Mouse (Mus musculus): ENCODE measurements around the gene Ift27.
A peak's percentile ranks its signal among the peaks of the same experiment; 100 is the strongest.

Ift27 gene

GRCm38 (mm10) chr15:78172256-78172898 lies 1.5 kb downstream of the Ift27 start:
- DNase-seq (ENCODE audit: low spot score), result peak; percentile 4

GRCm38 (mm10) chr15:78171651-78172050 lies 2.3 kb downstream of the Ift27 start:
- peak; percentile 11 for DNase-seq (ENCODE audit: low spot score)

- DNase-seq (ENCODE audit: low spot score), result no peak
These were observed 3.2 kb downstream of the Ift27 start for GRCm38 (mm10) chr15:78170708-78171107.

GRCm38 (mm10) chr15:78169566-78169965 lies 4.3 kb downstream of the Ift27 start:
- DNase-seq (ENCODE audit: low spot score), result no peak

- DNase-seq (ENCODE audit: low spot score), result no peak
These were observed 8.6 kb downstream of the Ift27 start for GRCm38 (mm10) chr15:78165292-78165691.

GRCm38 (mm10) chr15:78164466-78164865 lies 9.4 kb downstream of the Ift27 start:
- DNase-seq (ENCODE audit: low spot score), result no peak

GRCm38 (mm10) chr15:78161946-78162345 lies 12.0 kb downstream of the Ift27 start:
- DNase-seq (ENCODE audit: low spot score), result no peak

GRCm38 (mm10) chr15:78158335-78158734 lies 15.6 kb downstream of the Ift27 start:
- DNase-seq (ENCODE audit: low spot score), result no peak

- no peak for DNase-seq (ENCODE audit: low spot score)
These were observed 16.1 kb downstream of the Ift27 start for GRCm38 (mm10) chr15:78157824-78158223.

GRCm38 (mm10) chr15:78157330-78157729 lies 16.6 kb downstream of the Ift27 start:
- DNase-seq (ENCODE audit: low spot score), result no peak

GRCm38 (mm10) chr15:78155421-78155820 lies 18.5 kb downstream of the Ift27 start:
- DNase-seq (ENCODE audit: low spot score), result no peak

GRCm38 (mm10) chr15:78153045-78153775 lies 20.7 kb downstream of the Ift27 start:
- no peak for DNase-seq (ENCODE audit: low spot score)

GRCm38 (mm10) chr15:78148565-78148964 lies 25.3 kb downstream of the Ift27 start:
- no peak for DNase-seq (ENCODE audit: low spot score)

- no peak for DNase-seq (ENCODE audit: low spot score)
These were observed 33.7 kb downstream of the Ift27 start for GRCm38 (mm10) chr15:78140226-78140625.

GRCm38 (mm10) chr15:78134606-78135005 lies 39.3 kb downstream of the Ift27 start:
- no peak for DNase-seq (ENCODE audit: low spot score)

- DNase-seq (ENCODE audit: low spot score), result no peak
These were observed 40.5 kb downstream of the Ift27 start for GRCm38 (mm10) chr15:78133389-78133788.

- peak; percentile 76 for DNase-seq (ENCODE audit: low spot score)
These were observed 54.2 kb downstream of the Ift27 start, which contains the start of gene Cacng2 for GRCm38 (mm10) chr15:78119704-78120103. TSS of gene Cacng2 (minus strand) at chr15:78120028.

- DNase-seq (ENCODE audit: low spot score), result no peak
These were observed 54.7 kb downstream of the Ift27 start for GRCm38 (mm10) chr15:78119248-78119647.

GRCm38 (mm10) chr15:78118275-78118995 lies 55.5 kb downstream of the Ift27 start:
- no peak for DNase-seq (ENCODE audit: low spot score)

GRCm38 (mm10) chr15:78117731-78118130 lies 56.2 kb downstream of the Ift27 start:
- DNase-seq (ENCODE audit: low spot score), result no peak

- no peak for DNase-seq (ENCODE audit: low spot score)
These were observed 57.0 kb downstream of the Ift27 start for GRCm38 (mm10) chr15:78116936-78117335.

GRCm38 (mm10) chr15:78116244-78116643 lies 57.7 kb downstream of the Ift27 start:
- no peak for DNase-seq (ENCODE audit: low spot score)

All from c-Kit-positive CD71-positive TER-119-positive erythroid progenitor cells, embryonic 14.5 days (primary cell).